Comparison of ENCODE assay signal across 8 mouse cellular contexts in genomic region chr2:156873629-156874028, GRCm38 (mm10). TPM values are rescaled to one million over a fixed set of nuclear protein-coding genes. Genes with fewer than 3 reads are reported as not detected.
DNase-seq lines count a peak whose midpoint lies in the region; ATAC-seq and TF ChIP-seq lines count a peak whose summit lies in the region.

No protein-coding gene starts in this region.

- TF ChIP-seq CTCF in liver, adult 2 months (IDR thresholded peaks at IDR 0.05; ENCODE audit: low read depth, low read length), result peak; percentile 32; the same call in 1 of the 2 replicates

- no peaks in the 10 kb centered on the region for H3K27me3 ChIP-seq in liver, adult 2 months (ENCODE audit: control insufficient read depth, insufficient read depth, low read length)

- H3K4me3 ChIP-seq in liver, adult 2 months (ENCODE audit: insufficient read depth, low read depth, low read length), result no peak overlapping the region

- H3K4me1 ChIP-seq in liver, adult 2 months (ENCODE audit: control insufficient read depth, insufficient read depth, low read length), result peaks cover 18% of the 10 kb centered on the region

- no peak for TF ChIP-seq POLR2A in liver, adult 2 months (IDR thresholded peaks at IDR 0.05; ENCODE audit: extremely low read depth, insufficient read depth, low read length)

- peaks cover 18% of the 10 kb centered on the region for H3K79me2 ChIP-seq in liver, adult 2 months (ENCODE audit: control insufficient read depth, insufficient read depth, low read length)

- peaks cover 38% of the 10 kb centered on the region for H3K36me3 ChIP-seq in liver, adult 2 months (ENCODE audit: control insufficient read depth, insufficient read depth, low read length)

- no peak overlapping the region for H3K9ac ChIP-seq in liver, adult 2 months (ENCODE audit: low read depth, low read length)

- peak; percentile 33 to 78 for DNase-seq in adrenal gland, adult (ENCODE audit: inconsistent age in 2 of 2, low spot score in 1 of 2)
- DNase-seq in adrenal gland, adult 8-10 months, result no peak
- peak; percentile 25 for DNase-seq in 3134 (ENCODE audit: extremely low read depth, insufficient read length, low spot score)
- peak; percentile 22 for DNase-seq in adrenal gland, postnatal 25 days
- peak; percentile 49 for DNase-seq in embryo, embryonic 11.5 days (ENCODE audit: low read depth, low spot score)
- peak; percentile 71 for DNase-seq in heart, postnatal 4 days
- peak; percentile 34 for DNase-seq in liver, adult 2 months (ENCODE audit: extremely low read depth, low read depth, low spot score)

- H3K27ac ChIP-seq in liver, adult 2 months (replicated peaks; ENCODE audit: insufficient read depth, low read depth, low read length), result no peak overlapping the region

- WGBS in liver, adult 2 months, result 35% methylated on average over 5 of the region's 5 CpGs

- peak; percentile 60 for ATAC-seq in neutrophil, adult 5-6 weeks (ENCODE audit: extremely low read depth, insufficient number of reproducible peaks, low FRiP score, poor library complexity, severe bottlenecking)

RNA-seq across cellular contexts. Expression of gene Rab5if, which starts 10.7 kb away (rescaled TPM):
- 100 to 1,000 TPM; 134 to 305 (median 233) TPM for total RNA-seq in adrenal gland, adult 8-10 months (2022)
- total RNA-seq in adrenal gland, postnatal 25 days (2021), result 284 and 313 TPM in 2 replicates
- total RNA-seq in heart, postnatal 4 days (2021), result 100 to 1,000 TPM; 136 to 142 TPM
- 149 and 196 TPM in 2 replicates for total RNA-seq in liver, adult 2 months (2014; rRNA removed)
- 122 and 142 TPM in 2 replicates for polyA plus RNA-seq in liver, adult 2 months (2012; rRNA removed)
- 107 and 115 TPM in 2 replicates for total RNA-seq in neutrophil, adult 5-6 weeks (2017)

RNA-seq across cellular contexts. Expression of gene Sla2, which starts 13.4 kb away (rescaled TPM):
- under 1 TPM in 1 of 4 experiments, not detected in 3; 0.14 TPM for total RNA-seq in adrenal gland, adult 8-10 months (2022)
- total RNA-seq in adrenal gland, postnatal 25 days (2021), result not detected in 2 replicates
- not detected for total RNA-seq in heart, postnatal 4 days (2021)
- total RNA-seq in liver, adult 2 months (2014; rRNA removed), result 0.09 and 0.13 TPM in 2 replicates
- polyA plus RNA-seq in liver, adult 2 months (2012; rRNA removed), result 0.10 and 0.20 TPM in 2 replicates
- 4.8 and 5.5 TPM in 2 replicates for total RNA-seq in neutrophil, adult 5-6 weeks (2017)

RNA-seq across cellular contexts. Expression of gene 4930518I15Rik, which starts 15.9 kb away (rescaled TPM):
- total RNA-seq in adrenal gland, adult 8-10 months (2022), result 1 to 10 TPM; 2.6 to 6.2 (median 4.0) TPM
- total RNA-seq in adrenal gland, postnatal 25 days (2021), result 4.8 and 5.9 TPM in 2 replicates
- 1 to 10 TPM; 1.3 to 2.0 TPM for total RNA-seq in heart, postnatal 4 days (2021)
- 1.1 and 2.1 TPM in 2 replicates for total RNA-seq in liver, adult 2 months (2014; rRNA removed)
- 0.17 and 0.55 TPM in 2 replicates for polyA plus RNA-seq in liver, adult 2 months (2012; rRNA removed)
- total RNA-seq in neutrophil, adult 5-6 weeks (2017), result 6.9 and 8.0 TPM in 2 replicates

RNA-seq across cellular contexts. Expression of gene Tgif2, which starts 33.8 kb away (rescaled TPM):
- 1 to 10 TPM; 2.4 to 4.0 (median 3.8) TPM for total RNA-seq in adrenal gland, adult 8-10 months (2022)
- 5.5 and 5.8 TPM in 2 replicates for total RNA-seq in adrenal gland, postnatal 25 days (2021)
- 10 to 100 TPM; 18.2 to 19.3 TPM for total RNA-seq in heart, postnatal 4 days (2021)
- 0.28 and 0.67 TPM in 2 replicates for total RNA-seq in liver, adult 2 months (2014; rRNA removed)
- polyA plus RNA-seq in liver, adult 2 months (2012; rRNA removed), result 0.65 and 0.77 TPM in 2 replicates
- 9.9 and 15.8 TPM in 2 replicates for total RNA-seq in neutrophil, adult 5-6 weeks (2017)
